8 mouse cellular contexts compared by ENCODE assay signal in genomic region chr17:31325451-31326219, GRCm38 (mm10). TPM values are rescaled to one million over a fixed set of nuclear protein-coding genes. Genes with fewer than 3 reads are reported as not detected.
A peak's percentile ranks its signal among the peaks of the same experiment; 100 is the strongest.
DNase-seq lines count a peak whose midpoint lies in the region; ATAC-seq and TF ChIP-seq lines count a peak whose summit lies in the region.
"Had no signal": no experiment of that assay in that cellular context is flagged by ENCODE, and none has a peak within 500 bp of the region (broad histone marks: within the 10 kb centered on the region; RNA-seq: fewer than 3 reads in every experiment).

No protein-coding gene starts in this region.

- H3K9me3 ChIP-seq in embryonic facial prominence, embryonic 11.5 days (replicated peaks; ENCODE audit: control insufficient read depth, low read length) = no peaks in the 10 kb centered on the region
- H3K9me3 ChIP-seq in lung, embryonic 14.5 days (ENCODE audit: low read depth, low read length) = no peaks in the 10 kb centered on the region
- H3K9me3 ChIP-seq: embryonic facial prominence, embryonic 12.5 days had no signal

- peak; percentile 76 for TF ChIP-seq CTCF in layer of hippocampus, adult 2 months (conservative IDR thresholded peaks at IDR 0.05)
- peak; percentile 82 for TF ChIP-seq CTCF in lung, embryonic 14.5 days (IDR thresholded peaks at IDR 0.05; ENCODE audit: low read depth)

- peak in 1 of 2 experiments; percentile 56 for DNase-seq in layer of hippocampus, adult 2 months (ENCODE audit: low spot score in 2 of 2)
- DNase-seq in layer of hippocampus, adult 8-10 months (ENCODE audit: low spot score in 2 of 2) = no peak
- peak; percentile 48 for DNase-seq in MN1 (ENCODE audit: low spot score)
- DNase-seq in embryonic facial prominence, embryonic 11.5 days (ENCODE audit: low spot score) = peak; percentile 74
- peak; percentile 83 for DNase-seq in lung, embryonic 14.5 days
- DNase-seq in skeletal muscle tissue, adult 2 months (ENCODE audit: low read depth, low spot score) = peak; percentile 78
- DNase-seq in left cerebral cortex, postnatal 36 days (ENCODE audit: low spot score in 2 of 2) = no peak

- H3K4me2 ChIP-seq in embryonic facial prominence, embryonic 11.5 days (ENCODE audit: low read depth, low read length) = no peak overlapping the region
- no peak overlapping the region for H3K4me2 ChIP-seq in lung, embryonic 14.5 days
- H3K4me2 ChIP-seq: embryonic facial prominence, embryonic 12.5 days had no signal

- H3K27me3 ChIP-seq in embryonic facial prominence, embryonic 11.5 days (ENCODE audit: control insufficient read depth, insufficient read depth, low read length) = no peaks in the 10 kb centered on the region
- H3K27me3 ChIP-seq in lung, embryonic 14.5 days (ENCODE audit: insufficient read depth, low read length) = no peaks in the 10 kb centered on the region
- H3K27me3 ChIP-seq: embryonic facial prominence, embryonic 12.5 days had no signal

- 71% methylated on average over 13 of the region's 13 CpGs for WGBS in embryonic facial prominence, embryonic 11.5 days
- 47% methylated on average over 13 of the region's 13 CpGs for WGBS in lung, embryonic 14.5 days

- no peaks in the 10 kb centered on the region for H3K36me3 ChIP-seq in embryonic facial prominence, embryonic 11.5 days (replicated peaks; ENCODE audit: control insufficient read depth, insufficient read depth, low read depth, low read length)
- H3K36me3 ChIP-seq in lung, embryonic 14.5 days (ENCODE audit: insufficient read depth) = no peaks in the 10 kb centered on the region
- H3K36me3 ChIP-seq: embryonic facial prominence, embryonic 12.5 days had no signal

- no peak overlapping the region for H3K27ac ChIP-seq in layer of hippocampus, adult 2 months
- no peak overlapping the region for H3K27ac ChIP-seq in embryonic facial prominence, embryonic 11.5 days (replicated peaks; ENCODE audit: low read depth, low read length)
- no peak overlapping the region for H3K27ac ChIP-seq in lung, embryonic 14.5 days (ENCODE audit: low read depth)
- H3K27ac ChIP-seq: embryonic facial prominence, embryonic 12.5 days had no signal

- intact Hi-C loops in left cerebral cortex, postnatal 36 days (cut with DNase I) = no loop called here

- H3K4me3 ChIP-seq in layer of hippocampus, adult 2 months = no peak overlapping the region
- no peak overlapping the region for H3K4me3 ChIP-seq in embryonic facial prominence, embryonic 11.5 days (ENCODE audit: low read depth, low read length)
- no peak overlapping the region for H3K4me3 ChIP-seq in lung, embryonic 14.5 days (ENCODE audit: low read depth, low read length)
- H3K4me3 ChIP-seq: embryonic facial prominence, embryonic 12.5 days had no signal

- H3K9ac ChIP-seq in embryonic facial prominence, embryonic 11.5 days (replicated peaks; ENCODE audit: low read length) = no peak overlapping the region
- no peak overlapping the region for H3K9ac ChIP-seq in lung, embryonic 14.5 days
- H3K9ac ChIP-seq: embryonic facial prominence, embryonic 12.5 days had no signal

- no peaks in the 10 kb centered on the region for H3K4me1 ChIP-seq in embryonic facial prominence, embryonic 11.5 days (ENCODE audit: control insufficient read depth, insufficient read depth, low read length)
- H3K4me1 ChIP-seq in lung, embryonic 14.5 days (ENCODE audit: insufficient read depth) = no peaks in the 10 kb centered on the region
- H3K4me1 ChIP-seq: embryonic facial prominence, embryonic 12.5 days had no signal

- no peak for ATAC-seq in embryonic facial prominence, embryonic 11.5 days (replicated peaks; ENCODE audit: insufficient number of reproducible peaks, low FRiP score, low TSS enrichment, low read depth)
- ATAC-seq in lung, embryonic 14.5 days (ENCODE audit: insufficient read depth) = peak; percentile 32; the same call in 1 of the 2 replicates

RNA-seq across cellular contexts. Expression of gene Slc37a1, which starts 39.0 kb away (rescaled TPM):
- total RNA-seq in layer of hippocampus, adult 2 months (2021) = 10 to 100 TPM in 1 of 2 experiments, 1 to 10 TPM in 1; 8.4 to 11.5 TPM
- 1 to 10 TPM; 7.3 to 9.3 (median 8.5) TPM for total RNA-seq in layer of hippocampus, adult 8-10 months (2022)
- polyA plus RNA-seq in embryonic facial prominence, embryonic 11.5 days (2014; fragmentation: Nextera tagmentation; extraction: Ambion mirVana) = 1.8 and 2.4 TPM in 2 replicates
- polyA plus RNA-seq in lung, embryonic 14.5 days (2014; fragmentation: Nextera tagmentation; extraction: Ambion mirVana) = 5.9 and 6.9 TPM in 2 replicates
- 1 to 10 TPM; 8.2 to 9.9 TPM for total RNA-seq in left cerebral cortex, postnatal 36 days (2021)

RNA-seq across cellular contexts. Expression of gene Rsph1, which starts 48.5 kb away (rescaled TPM):
- total RNA-seq in layer of hippocampus, adult 2 months (2021) = 10 to 100 TPM; 11.4 to 15.8 TPM
- total RNA-seq in layer of hippocampus, adult 8-10 months (2022) = 10 to 100 TPM; 12.3 to 18.6 (median 15.4) TPM
- 0.66 and 0.76 TPM in 2 replicates for polyA plus RNA-seq in embryonic facial prominence, embryonic 11.5 days (2014; fragmentation: Nextera tagmentation; extraction: Ambion mirVana)
- 0.78 and 0.86 TPM in 2 replicates for polyA plus RNA-seq in lung, embryonic 14.5 days (2014; fragmentation: Nextera tagmentation; extraction: Ambion mirVana)
- total RNA-seq in left cerebral cortex, postnatal 36 days (2021) = 10 to 100 TPM; 14.0 to 15.1 TPM

Comparison
In these comparisons a context has a peak if more than half of its experiments do, and no peak if none do; other contexts are left out.
1. DNase-seq: peak in MN1 (single experiment), embryonic facial prominence, embryonic 11.5 days (single experiment), lung, embryonic 14.5 days (single experiment) and skeletal muscle tissue, adult 2 months (single experiment); none in layer of hippocampus, adult 8-10 months (0 of 2) and left cerebral cortex, postnatal 36 days (0 of 2).